Mouse (Mus musculus): ENCODE data around the gene Cbln3.

DNA sequence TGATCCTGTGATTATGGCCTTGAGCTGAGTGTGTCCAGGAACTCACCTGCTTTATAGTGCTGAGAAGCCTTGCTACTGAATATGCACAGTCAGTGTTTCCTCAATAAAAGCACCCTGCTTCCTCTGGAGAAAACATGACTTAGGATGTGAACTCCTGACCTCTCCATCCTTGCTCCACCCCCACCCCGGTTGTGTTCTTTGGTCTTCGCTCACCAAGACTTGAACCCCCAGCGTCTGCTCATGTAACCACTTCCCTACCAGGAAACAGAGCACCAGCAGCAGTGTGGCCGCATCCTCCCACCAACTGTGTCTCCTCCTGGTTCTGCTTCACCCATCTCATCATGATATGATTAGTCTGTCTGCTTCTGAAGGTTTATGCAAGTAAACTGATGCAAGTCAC is 29.2 kb upstream of the Cbln3 start:
- no peak for TF ChIP-seq POLR2A (IDR thresholded peaks at IDR 0.05; ENCODE audit: low read depth, low read length)
- TF ChIP-seq CTCF (conservative IDR thresholded peaks at IDR 0.05 in 1 of 2, IDR thresholded peaks at IDR 0.05 in 1 of 2; ENCODE audit: low read depth in 2 of 2, low read length in 2 of 2) = no peak
- no peak for TF ChIP-seq EP300 (IDR thresholded peaks at IDR 0.05; ENCODE audit: low read length)
- no peak for TF ChIP-seq MAX (IDR thresholded peaks at IDR 0.05; ENCODE audit: low read length)
- TF ChIP-seq IRF4 (IDR thresholded peaks at IDR 0.05; ENCODE audit: low read depth, low read length) = no peak
- no peak for TF ChIP-seq USF1 (IDR thresholded peaks at IDR 0.05; ENCODE audit: low read depth, low read length)

Measured in CH12.LX (cell line).